Mouse (Mus musculus) cerebral cortex, adult 2 months (tissue): ENCODE measurements around the gene Olfr456.

Experiments
- WGBS: fragments of 180-500 bp; shearing (Covaris S2); methylation state at CpG from one replicate; pipeline ENCODE4 v1.1.7; 2018; 5-methylcytosine and 5-hydroxymethylcytosine counted together

Gene Olfr456

DNA sequence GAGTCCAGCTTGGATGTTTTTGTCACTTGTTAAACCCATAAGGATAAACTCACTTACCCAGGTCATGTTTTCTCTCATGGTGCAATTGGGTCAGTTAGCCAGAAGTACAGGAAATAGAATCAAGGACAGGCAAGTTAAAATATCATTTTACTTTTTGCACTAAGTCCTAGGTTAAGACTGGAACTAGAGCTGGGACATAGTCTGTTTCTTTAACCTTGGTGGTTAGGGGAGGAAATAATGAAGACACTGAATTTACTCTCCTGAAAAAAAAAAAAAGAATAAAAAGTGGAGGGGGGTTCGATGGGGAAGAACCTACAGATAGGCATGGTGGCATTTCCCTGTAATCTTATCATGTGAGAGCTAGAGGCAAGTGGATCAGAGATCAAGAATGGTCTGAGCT lies at the start of gene Olfr456:
Gene Olfr456, minus strand, starts transcription at position 101 of the 400 bp plus-strand sequence.
- 94% methylated on average over 1 of the region's 1 CpGs for WGBS

DNA sequence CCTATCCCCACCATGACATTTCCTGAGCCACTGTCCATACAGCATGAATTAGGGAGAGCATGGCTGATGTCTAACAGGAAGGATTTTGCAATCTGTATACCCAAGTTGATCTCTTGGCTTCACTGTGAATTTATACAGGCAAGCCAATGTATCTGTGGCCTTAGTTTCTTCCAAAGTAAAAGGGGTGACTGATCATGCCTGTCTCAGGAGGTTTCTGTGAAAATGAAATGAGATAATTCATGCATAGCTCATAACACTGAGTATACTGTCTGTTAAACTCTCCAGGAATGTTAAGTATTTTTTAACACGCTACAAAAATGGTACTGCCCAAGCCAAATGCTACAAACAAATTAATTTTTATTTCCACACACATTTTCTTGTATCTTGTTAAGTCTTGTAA lies 26.4 kb upstream of the Olfr456 start:
- WGBS = 81% methylated on average over 1 of the region's 1 CpGs

DNA sequence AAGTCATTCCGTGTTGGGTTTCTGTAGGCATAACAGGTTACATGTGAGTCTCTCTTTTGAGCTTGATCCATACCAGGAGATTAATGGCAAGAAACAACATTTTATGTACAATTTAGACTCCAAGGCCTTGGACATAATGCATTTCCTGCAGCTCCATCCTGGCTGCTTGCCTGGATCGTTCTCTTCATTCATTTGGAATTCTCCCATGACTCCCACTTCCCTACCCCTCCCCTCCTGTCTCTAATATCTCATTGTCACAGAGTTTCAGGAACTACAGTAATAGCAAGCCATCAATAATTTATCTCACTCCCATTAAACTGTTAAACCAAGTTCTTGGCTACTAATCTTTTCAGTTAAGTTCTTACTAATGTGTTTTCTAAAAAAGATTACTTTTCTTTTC lies 16.5 kb upstream of the Olfr456 start:
- 67% methylated on average over 2 of the region's 2 CpGs for WGBS

- WGBS = 73% methylated on average over 1 of the region's 1 CpGs
Observed at GRCm38 (mm10) chr6:42489731-42490130, 2.7 kb upstream of the Olfr456 start.

DNA sequence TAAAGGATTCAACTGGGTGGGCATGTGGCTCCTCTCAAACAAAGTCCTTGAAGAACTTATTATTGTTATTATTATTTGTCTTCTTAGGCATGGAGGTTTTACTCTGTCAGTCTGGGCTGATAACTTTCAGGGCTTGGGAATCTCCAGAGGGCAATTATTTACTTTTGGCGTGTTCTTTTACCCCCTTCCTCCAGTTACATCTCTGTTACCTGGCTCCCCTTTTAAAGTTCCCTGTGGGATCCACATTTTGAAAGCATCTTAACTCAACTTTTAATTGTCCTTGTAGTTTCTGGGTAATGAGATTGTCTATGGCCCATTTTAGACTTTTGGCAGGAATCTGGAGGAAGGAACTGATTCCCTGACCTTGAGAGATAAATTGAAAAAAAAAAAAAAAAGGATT lies 10.8 kb downstream of the Olfr456 start, which contains the start of gene Olfr457:
Gene Olfr457, minus strand, starts transcription at position 101 of the 400 bp plus-strand sequence.
- WGBS = 84% methylated on average over 1 of the region's 1 CpGs

- WGBS = 95% methylated on average over 4 of the region's 4 CpGs
Observed at GRCm38 (mm10) chr6:42471298-42471697, 15.7 kb downstream of the Olfr456 start.

- WGBS = 92% methylated on average over 4 of the region's 4 CpGs
Observed at GRCm38 (mm10) chr6:42470542-42470941, 16.5 kb downstream of the Olfr456 start.

GRCm38 (mm10) chr6:42465096-42465495 lies 21.9 kb downstream of the Olfr456 start, which contains the start of gene Olfr458:
Gene Olfr458 (minus strand): TSS chr6:42465196.
- WGBS = 79% methylated on average over 1 of the region's 1 CpGs

- WGBS = 90% methylated on average over 2 of the region's 2 CpGs
Observed at GRCm38 (mm10) chr6:42447381-42447780, 39.6 kb downstream of the Olfr456 start.

GRCm38 (mm10) chr6:42444491-42444890 lies 42.5 kb downstream of the Olfr456 start:
- WGBS = 89% methylated on average over 2 of the region's 2 CpGs

DNA sequence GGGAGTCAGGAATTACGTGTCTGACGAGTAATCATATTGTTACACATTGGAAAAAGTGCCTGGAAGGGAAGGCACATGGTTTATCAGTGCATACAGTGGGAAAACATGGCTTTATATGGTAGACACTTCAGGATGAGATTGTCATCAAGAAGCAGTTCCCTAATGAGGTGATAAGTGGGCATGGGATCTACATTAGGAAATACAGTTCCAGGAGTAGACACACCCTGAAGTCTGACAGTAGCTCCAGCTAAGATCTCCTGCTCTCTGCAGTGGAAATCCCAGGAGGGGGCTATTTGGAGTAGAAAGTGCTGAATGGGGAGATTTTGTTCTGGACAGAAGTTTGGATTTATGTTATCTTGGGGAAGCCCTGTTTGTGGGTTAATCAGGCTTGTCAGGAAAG lies 45.6 kb downstream of the Olfr456 start:
- WGBS = 69% methylated on average over 2 of the region's 2 CpGs
